Mouse (Mus musculus) adrenal gland, adult 8-10 months (tissue): ENCODE data around the gene Hist1h1d. TPM values are rescaled to one million over a fixed set of nuclear protein-coding genes. Genes with fewer than 3 reads are reported as not detected.
"Not testable (repeated sequence)": the region's sequence is repeated elsewhere in the genome, so short reads cannot be mapped to it uniquely, and the experiment has no call there.

Experiments used
- DNase-seq: peaks from one replicate; pipeline ENCODE4 v3.0.0; 2022
- total RNA-seq, 4 experiments: library from RNA; stranded (reverse); gene quantifications; 2 replicates each; pipeline ENCODE4 v1.2.4; 2022

Gene Hist1h1d
- total RNA-seq, 4 experiments from 2014 or later: 2.2 to 3.9 (median 3.1) TPM

DNA sequence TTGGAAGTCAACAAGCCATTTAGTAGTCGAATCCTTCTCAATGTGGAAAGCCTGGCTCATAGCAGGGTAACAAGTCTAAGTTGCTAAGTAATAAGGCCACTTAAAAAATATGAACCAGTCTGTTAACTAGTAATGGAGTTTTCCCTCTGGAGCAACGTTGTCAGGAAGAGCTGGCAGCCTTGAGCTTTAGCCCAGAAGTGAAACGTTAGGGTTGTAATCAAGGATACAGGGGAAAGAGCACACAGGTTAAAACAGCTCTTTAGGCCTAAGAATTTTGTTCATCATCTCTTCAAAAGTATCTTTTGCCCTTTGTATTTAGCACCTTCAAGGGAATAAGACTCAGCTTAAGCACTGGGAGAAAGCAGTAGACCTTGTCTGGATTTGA is 2.3 kb upstream of the Hist1h1d start:
- DNase-seq: no peak

GRCm38 (mm10) chr13:23551146-23551834 is 1.8 kb upstream of the Hist1h1d start, which contains the start of gene Hist1h4f:
Hist1h4f (minus strand) TSS chr13:23551648.
- DNase-seq: peak; percentile 81

- no peak for DNase-seq
Observed at GRCm38 (mm10) chr13:23551931-23552914, 839 bp upstream of the Hist1h1d start.

DNA sequence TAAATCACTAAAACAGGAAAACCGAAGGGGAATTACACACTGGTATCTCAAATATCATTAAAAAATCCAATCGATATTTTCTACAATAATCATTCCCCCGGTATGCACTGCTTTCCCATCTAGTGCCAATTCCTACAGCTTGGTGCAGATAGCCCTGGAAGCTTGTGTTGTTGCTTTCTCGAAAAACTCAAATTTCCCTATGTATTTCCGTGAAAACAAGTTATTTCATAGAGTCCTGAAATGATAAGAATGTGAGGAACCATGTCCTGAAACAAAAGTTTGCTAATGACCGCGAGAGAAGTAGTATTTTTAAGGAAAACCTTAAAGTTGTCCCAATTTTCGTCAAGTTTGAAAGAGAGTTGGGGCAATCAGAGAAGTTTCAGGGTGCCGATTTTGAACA is 1.3 kb downstream of the Hist1h1d start:
- no peak for DNase-seq

DNA sequence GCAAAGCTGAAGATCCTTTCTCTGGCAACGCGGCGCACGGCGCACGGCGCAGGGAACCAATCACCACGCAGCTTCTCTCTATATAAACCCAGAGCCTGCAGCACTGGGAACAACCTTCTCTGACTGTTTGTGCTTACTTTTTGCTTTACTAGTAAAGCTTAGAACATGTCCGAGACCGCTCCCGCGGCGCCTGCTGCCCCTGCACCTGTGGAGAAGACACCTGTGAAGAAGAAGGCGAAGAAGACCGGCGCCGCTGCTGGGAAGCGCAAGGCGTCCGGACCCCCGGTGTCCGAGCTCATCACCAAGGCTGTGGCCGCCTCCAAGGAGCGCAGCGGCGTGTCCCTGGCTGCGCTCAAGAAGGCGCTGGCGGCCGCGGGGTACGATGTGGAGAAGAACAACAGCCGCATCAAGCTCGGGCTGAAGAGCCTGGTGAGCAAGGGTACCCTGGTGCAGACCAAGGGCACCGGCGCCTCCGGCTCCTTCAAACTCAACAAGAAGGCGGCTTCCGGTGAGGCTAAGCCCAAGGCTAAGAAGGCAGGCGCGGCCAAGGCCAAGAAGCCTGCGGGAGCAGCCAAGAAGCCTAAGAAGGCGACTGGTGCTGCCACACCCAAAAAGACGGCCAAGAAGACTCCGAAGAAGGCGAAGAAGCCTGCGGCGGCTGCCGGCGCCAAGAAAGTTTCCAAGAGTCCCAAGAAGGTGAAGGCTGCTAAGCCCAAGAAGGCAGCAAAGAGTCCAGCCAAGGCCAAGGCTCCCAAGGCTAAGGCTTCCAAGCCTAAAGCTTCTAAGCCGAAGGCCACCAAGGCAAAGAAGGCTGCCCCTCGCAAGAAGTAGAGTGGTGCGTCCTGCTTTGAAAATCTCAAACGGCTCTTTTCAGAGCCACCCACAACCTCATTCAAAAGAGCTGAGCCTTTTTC is 2.1 kb downstream of the Hist1h1d start:
- peak; percentile 67 for DNase-seq

DNA sequence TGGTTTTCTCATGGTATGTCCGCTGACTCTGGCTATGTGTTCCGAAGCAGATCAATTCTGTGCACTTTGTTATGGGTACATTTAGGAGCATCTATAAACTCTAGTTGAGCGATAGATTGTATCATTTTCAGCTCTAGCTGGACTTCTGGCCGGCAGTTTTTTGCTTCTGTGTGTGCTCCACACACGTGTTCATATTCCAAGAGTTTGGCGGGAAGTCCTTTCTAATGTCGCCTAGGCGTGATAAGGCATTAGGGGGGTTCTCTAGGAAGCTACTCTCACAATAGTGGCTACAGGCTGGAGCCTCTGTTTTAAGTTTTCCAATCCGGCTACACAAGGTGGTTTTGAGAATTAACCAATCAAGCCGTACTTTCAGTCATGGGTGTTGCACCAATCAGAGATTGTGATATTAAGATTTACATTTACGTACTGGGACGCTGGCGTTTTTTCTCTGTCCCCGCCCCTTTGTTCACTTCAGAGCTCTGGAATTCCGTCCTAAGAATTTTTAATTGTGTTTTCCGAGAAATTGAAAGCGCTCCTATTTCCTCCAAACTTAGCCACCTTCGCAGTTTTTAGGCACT is 2.9 kb downstream of the Hist1h1d start:
- peak; percentile 61 for DNase-seq

DNA sequence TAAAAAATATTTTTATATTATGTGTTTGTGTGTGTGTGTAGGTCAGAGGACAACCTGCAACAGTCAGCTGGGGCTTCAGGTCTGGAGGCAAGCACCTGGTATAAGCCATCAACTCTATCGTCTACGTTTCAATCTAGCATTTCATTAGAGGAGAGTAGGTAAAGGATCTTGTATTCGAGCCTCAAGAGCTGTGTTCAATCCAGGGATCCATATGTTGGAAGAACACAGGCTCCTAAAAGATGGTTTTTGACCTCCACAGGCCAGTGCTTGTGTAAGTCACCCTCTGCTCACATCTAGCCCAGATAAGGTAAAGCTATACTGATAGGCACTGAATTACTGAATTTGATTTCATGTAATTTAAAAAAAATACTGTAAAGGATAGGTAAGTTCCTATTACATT is 3.8 kb downstream of the Hist1h1d start:
- DNase-seq: no peak

- DNase-seq: not testable (repeated sequence)
Observed at GRCm38 (mm10) chr13:23560699-23561098, 7.6 kb downstream of the Hist1h1d start.

GRCm38 (mm10) chr13:23561531-23561882 is 8.4 kb downstream of the Hist1h1d start:
- not testable (repeated sequence) for DNase-seq

DNA sequence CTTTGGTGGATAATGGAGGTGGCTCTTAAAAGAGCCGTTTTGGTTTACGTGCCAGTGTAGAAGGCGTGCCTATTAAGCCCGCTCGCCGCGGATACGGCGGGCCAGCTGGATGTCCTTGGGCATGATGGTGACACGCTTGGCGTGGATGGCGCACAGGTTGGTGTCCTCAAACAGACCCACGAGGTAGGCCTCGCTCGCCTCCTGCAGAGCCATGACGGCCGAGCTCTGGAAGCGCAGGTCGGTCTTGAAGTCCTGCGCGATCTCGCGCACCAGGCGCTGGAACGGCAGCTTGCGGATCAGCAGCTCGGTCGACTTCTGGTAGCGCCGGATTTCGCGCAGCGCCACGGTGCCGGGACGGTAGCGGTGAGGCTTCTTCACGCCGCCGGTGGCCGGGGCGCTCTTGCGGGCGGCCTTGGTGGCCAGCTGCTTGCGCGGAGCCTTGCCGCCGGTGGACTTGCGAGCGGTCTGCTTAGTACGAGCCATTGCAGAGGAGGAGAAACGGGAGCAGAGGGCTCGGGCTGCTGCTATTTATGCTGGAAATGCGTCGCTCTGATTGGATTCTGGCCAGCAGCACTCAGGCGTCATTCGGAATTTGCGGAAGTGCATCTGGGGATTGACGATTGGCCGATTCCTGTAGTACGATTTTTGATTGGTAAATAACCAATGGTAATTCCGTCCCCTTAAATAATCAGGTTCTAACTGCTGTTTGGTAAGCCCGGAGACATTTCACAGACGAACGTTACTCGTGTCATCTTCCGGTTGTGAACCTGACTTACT is 9.0 kb downstream of the Hist1h1d start, which contains the start of gene Hist1h3e:
TSS of gene Hist1h3e (minus strand) at position 487 of the 777 bp plus-strand sequence.
- DNase-seq: peak; percentile 94

- no peak for DNase-seq
Observed at GRCm38 (mm10) chr13:23562699-23563462, 9.8 kb downstream of the Hist1h1d start.

DNA sequence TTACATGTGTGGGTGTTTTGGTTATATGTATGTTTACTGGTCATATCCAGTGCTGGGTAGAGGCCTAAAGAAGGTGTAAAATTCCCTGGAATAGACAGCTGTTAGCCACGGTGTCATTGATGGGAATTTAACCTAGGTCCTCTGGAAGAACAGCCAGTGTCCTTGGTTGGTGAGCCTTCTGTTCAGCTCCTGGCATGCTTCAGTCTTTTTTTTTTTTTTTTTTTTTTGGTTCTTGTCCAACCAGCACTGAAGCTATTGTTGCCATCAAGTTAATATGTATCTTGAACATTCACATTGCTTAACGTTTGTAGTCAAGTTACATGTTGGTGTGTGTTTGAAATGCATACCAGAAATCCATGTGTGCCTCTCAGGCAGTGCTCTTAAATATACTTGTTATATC is 11.4 kb downstream of the Hist1h1d start:
- no peak for DNase-seq

GRCm38 (mm10) chr13:23570261-23571021 is 17.4 kb downstream of the Hist1h1d start:
- DNase-seq: not testable (repeated sequence)

DNA sequence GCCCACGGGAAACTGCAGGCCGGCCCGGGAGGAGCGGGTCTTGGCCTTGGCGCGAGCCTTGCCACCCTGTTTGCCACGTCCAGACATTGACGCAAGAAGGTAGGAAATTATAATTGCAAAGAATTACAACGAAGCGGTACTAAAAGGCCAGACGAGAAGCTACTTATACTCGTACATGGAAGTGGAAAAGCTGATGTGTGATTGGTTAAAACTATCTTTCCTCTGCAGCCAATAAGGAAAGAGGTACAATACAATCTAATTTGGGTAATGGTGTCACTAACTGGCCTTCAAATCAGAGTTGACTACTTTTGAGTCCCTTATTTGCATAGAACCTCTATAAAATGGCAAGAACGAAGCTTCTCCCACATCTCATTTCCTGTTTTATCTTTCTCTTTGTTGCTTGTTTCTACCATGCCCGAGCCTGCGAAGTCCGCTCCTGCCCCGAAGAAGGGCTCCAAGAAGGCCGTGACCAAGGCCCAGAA is 18.0 kb downstream of the Hist1h1d start, which contains the start of the genes Hist1h2ae and Hist1h2bg:
TSS of gene Hist1h2ae (minus strand) at position 199 of the 482 bp plus-strand sequence.
TSS of gene Hist1h2bg (plus strand) at position 375 of the 482 bp plus-strand sequence.
- DNase-seq: peak; percentile 69

DNA sequence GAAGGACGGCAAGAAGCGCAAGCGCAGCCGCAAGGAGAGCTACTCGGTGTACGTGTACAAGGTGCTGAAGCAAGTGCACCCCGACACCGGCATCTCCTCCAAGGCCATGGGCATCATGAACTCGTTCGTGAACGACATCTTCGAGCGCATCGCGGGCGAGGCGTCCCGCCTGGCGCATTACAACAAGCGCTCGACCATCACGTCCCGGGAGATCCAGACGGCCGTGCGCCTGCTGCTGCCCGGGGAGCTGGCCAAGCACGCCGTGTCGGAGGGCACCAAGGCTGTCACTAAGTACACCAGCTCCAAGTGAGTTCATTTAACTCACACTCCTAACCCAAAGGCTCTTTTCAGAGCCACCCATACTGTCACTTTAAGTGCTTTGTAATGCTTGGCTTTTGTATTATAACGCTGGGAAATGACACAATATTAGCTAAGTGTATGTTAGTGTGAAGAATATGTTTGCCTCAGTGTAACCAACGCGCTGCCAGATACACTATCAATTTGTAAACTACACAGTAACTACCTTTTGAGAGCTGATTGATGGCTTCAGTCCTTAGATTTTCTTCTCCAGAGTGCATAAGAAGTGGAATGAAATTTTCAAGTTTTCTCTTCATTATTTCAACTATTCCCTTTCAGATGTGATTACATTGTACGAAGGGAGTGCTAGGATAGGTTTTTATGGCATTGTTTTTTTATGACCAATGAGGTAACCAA is 18.6 kb downstream of the Hist1h1d start:
- DNase-seq: not testable (repeated sequence)

DNA sequence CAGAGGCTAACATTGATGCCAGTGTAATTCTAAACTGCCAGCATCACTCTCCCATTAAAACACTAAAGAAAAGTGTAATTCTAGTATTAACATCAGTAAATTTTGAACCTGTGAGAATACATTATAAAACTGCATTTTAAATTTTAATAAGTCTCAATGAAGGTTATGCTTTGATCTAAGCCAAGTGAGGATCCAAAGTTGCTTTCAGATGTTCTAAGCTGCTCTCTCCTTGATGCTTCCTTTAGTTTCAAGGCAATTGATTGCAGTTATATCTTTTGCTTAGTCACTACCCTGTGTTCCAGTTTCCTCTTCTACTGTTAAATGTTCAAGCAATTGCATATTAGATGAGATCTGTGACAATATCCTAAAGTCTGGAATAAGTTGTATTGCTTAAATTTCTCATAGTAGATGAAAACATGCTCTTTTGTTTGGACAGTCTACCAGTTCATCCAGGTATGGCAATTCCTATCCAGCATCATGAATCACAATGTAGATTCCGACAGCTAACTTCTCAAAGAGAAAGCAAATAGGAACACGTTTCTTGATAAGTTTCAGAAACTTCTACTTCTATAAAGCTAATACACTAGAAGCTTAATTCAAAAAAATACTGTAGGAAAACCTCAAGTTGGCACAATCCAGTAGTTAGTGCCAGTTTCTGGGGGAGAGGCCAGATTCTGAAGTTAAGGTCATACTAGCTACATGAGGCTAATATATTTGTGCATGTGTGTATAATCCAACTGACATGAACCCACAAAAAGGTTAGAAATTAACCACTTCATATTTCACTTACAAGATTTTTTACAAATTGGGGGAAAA is 19.4 kb downstream of the Hist1h1d start:
- no peak for DNase-seq
